Mouse (Mus musculus): ENCODE results near the gene Rrp1b. TPM values are rescaled to one million over a fixed set of nuclear protein-coding genes. Genes with fewer than 3 reads are reported as not detected.

The Rrp1b gene
- 45.7 to 57.2 TPM (median 48.0 TPM) in 3 replicates for total RNA-seq (2017)

- peak; percentile 40; the same call in 1 of the 2 replicates for ATAC-seq (replicated peaks; ENCODE audit: insufficient number of reproducible peaks, low FRiP score, low TSS enrichment, poor library complexity, severe bottlenecking)
Measured at GRCm38 (mm10) chr17:32035609-32036508, at the start of gene Rrp1b, which contains the start of gene Hsf2bp. Rrp1b (plus strand) TSS chr17:32036100. Hsf2bp (minus strand) TSS chr17:32036349.

GRCm38 (mm10) chr17:31986915-31987314 is 49.0 kb upstream of the Rrp1b start:
- no peak for ATAC-seq (replicated peaks; ENCODE audit: insufficient number of reproducible peaks, low FRiP score, low TSS enrichment, poor library complexity, severe bottlenecking)

DNA sequence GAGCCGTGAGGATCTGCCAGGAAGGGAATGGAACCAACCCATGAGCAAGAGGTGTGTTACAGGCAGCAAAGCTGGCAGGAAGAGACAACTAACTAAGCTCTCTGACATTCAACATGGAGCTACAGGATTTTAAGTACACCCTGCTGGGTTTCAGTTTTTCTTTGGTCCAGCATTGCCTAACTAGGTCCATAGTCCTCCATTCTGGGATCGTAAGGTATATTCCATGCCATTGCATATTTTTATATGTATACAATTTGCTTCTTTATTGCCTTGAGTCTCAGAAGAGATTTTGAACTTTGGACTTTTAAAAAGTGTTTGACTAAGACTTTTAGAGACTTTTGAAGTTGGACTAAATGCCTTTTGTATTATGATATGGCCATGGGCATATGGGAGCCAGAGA is 46.9 kb upstream of the Rrp1b start:
- no peak for ATAC-seq (replicated peaks; ENCODE audit: insufficient number of reproducible peaks, low FRiP score, low TSS enrichment, poor library complexity, severe bottlenecking)

- no peak for ATAC-seq (replicated peaks; ENCODE audit: insufficient number of reproducible peaks, low FRiP score, low TSS enrichment, poor library complexity, severe bottlenecking)
Measured at GRCm38 (mm10) chr17:31992004-31992403, 43.9 kb upstream of the Rrp1b start.

- ATAC-seq (replicated peaks; ENCODE audit: insufficient number of reproducible peaks, low FRiP score, low TSS enrichment, poor library complexity, severe bottlenecking), result no peak
Measured at GRCm38 (mm10) chr17:31993354-31993753, 42.5 kb upstream of the Rrp1b start.

DNA sequence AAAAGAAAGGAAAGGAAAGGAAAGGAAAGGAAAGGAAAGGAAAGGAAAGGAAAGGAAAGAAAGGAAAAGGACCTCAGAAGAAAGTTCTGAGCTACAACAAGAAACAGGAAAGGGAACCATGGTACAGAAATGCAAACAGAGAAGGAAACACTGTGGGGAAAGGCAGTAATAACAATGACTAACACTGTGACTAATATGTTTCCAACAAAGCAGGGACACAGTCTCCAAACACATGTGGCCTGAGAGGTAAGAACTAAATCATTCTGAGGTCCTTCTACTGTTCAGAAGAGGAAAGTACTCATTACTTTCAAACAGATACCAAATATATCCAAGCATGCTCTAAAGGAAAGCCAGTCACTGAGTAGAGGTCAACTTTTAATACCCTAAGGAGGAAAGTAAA is 41.8 kb upstream of the Rrp1b start:
- no peak for ATAC-seq (replicated peaks; ENCODE audit: insufficient number of reproducible peaks, low FRiP score, low TSS enrichment, poor library complexity, severe bottlenecking)

- ATAC-seq (replicated peaks; ENCODE audit: insufficient number of reproducible peaks, low FRiP score, low TSS enrichment, poor library complexity, severe bottlenecking), result no peak
Measured at GRCm38 (mm10) chr17:31995784-31996183, 40.1 kb upstream of the Rrp1b start.

DNA sequence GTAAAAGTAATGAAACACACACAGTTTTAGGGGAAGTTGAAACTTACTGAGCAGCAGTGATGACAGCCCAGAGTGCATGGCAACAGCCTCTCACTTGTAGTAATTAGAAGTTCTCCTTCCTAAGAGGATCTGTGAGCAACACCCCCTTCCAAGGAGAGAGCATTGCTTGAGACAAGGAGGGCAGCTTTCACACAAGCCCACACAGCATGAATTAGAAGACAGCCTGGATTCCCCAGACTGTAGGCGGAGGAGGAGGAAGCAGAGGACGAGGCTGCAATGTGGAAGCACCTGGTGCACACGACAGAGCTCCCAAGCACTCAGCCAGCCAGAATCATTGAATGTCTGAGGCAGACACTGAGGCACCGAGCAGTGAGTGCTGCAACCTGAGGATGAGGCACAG is 39.6 kb upstream of the Rrp1b start:
- no peak for ATAC-seq (replicated peaks; ENCODE audit: insufficient number of reproducible peaks, low FRiP score, low TSS enrichment, poor library complexity, severe bottlenecking)

- ATAC-seq (replicated peaks; ENCODE audit: insufficient number of reproducible peaks, low FRiP score, low TSS enrichment, poor library complexity, severe bottlenecking), result no peak
Measured at GRCm38 (mm10) chr17:31998351-31998750, 37.5 kb upstream of the Rrp1b start.

GRCm38 (mm10) chr17:32003251-32003650 is 32.6 kb upstream of the Rrp1b start:
- ATAC-seq (replicated peaks; ENCODE audit: insufficient number of reproducible peaks, low FRiP score, low TSS enrichment, poor library complexity, severe bottlenecking), result no peak

- ATAC-seq (replicated peaks; ENCODE audit: insufficient number of reproducible peaks, low FRiP score, low TSS enrichment, poor library complexity, severe bottlenecking), result no peak
Measured at GRCm38 (mm10) chr17:32006800-32007199, 29.1 kb upstream of the Rrp1b start.

- no peak for ATAC-seq (replicated peaks; ENCODE audit: insufficient number of reproducible peaks, low FRiP score, low TSS enrichment, poor library complexity, severe bottlenecking)
Measured at GRCm38 (mm10) chr17:32011694-32012093, 24.2 kb upstream of the Rrp1b start.

DNA sequence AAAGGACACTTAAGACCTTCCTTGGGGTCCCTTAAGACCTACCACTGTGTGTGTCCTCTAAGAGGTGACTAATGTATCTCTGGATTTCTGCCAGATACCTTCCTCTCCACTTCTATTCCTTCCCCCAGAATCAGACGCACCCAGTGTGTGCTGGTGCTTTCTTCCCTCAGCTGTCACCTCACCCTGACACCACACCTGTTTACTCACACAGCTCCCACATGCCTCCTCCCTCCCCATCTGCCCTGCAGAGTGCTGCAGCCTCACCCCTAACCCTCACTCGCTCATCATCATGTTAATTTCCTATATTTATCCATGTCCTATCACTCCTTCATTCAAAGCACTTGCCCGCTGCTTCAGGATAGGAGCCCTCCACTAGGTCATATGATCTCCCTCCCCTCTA is 23.6 kb upstream of the Rrp1b start:
- no peak for ATAC-seq (replicated peaks; ENCODE audit: insufficient number of reproducible peaks, low FRiP score, low TSS enrichment, poor library complexity, severe bottlenecking)

- no peak for ATAC-seq (replicated peaks; ENCODE audit: insufficient number of reproducible peaks, low FRiP score, low TSS enrichment, poor library complexity, severe bottlenecking)
Measured at GRCm38 (mm10) chr17:32013659-32014058, 22.2 kb upstream of the Rrp1b start.

- ATAC-seq (replicated peaks; ENCODE audit: insufficient number of reproducible peaks, low FRiP score, low TSS enrichment, poor library complexity, severe bottlenecking), result no peak
Measured at GRCm38 (mm10) chr17:32016481-32016880, 19.4 kb upstream of the Rrp1b start.

GRCm38 (mm10) chr17:32018127-32018894 is 17.6 kb upstream of the Rrp1b start:
- no peak for ATAC-seq (replicated peaks; ENCODE audit: insufficient number of reproducible peaks, low FRiP score, low TSS enrichment, poor library complexity, severe bottlenecking)

- ATAC-seq (replicated peaks; ENCODE audit: insufficient number of reproducible peaks, low FRiP score, low TSS enrichment, poor library complexity, severe bottlenecking), result no peak
Measured at GRCm38 (mm10) chr17:32021981-32022380, 13.9 kb upstream of the Rrp1b start.

DNA sequence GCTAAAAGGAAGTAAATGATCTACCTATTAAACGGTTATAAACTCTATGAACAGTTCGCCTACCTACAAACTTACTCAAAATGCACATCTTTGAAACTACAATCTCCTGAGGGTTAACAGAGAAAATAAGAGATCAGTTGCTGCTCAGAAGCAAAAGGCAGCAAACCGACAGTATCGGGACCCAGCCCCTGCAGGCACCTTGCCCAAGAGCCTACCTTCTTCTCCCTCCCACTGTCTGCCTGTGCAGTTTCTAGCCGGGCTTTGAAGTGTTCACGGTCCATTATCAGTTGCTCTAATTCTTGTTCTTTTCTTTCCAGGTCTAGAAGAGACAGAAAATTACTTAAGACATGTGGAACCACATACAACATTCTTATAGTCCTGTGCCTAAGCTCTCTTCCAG is 13.3 kb upstream of the Rrp1b start:
- ATAC-seq (replicated peaks; ENCODE audit: insufficient number of reproducible peaks, low FRiP score, low TSS enrichment, poor library complexity, severe bottlenecking), result no peak

GRCm38 (mm10) chr17:32023088-32023487 is 12.8 kb upstream of the Rrp1b start:
- ATAC-seq (replicated peaks; ENCODE audit: insufficient number of reproducible peaks, low FRiP score, low TSS enrichment, poor library complexity, severe bottlenecking), result no peak

GRCm38 (mm10) chr17:32024671-32025073 is 11.2 kb upstream of the Rrp1b start:
- ATAC-seq (replicated peaks; ENCODE audit: insufficient number of reproducible peaks, low FRiP score, low TSS enrichment, poor library complexity, severe bottlenecking), result no peak
